Mouse (Mus musculus) heart, postnatal 0 days (tissue): ENCODE results near the gene Upf1. TPM values are rescaled to one million over a fixed set of nuclear protein-coding genes. Genes with fewer than 3 reads are reported as not detected.

Experiments used
- ATAC-seq: fragments of 200-750 bp; cut with Nextera tagmentation; 2 replicates; pipeline ENCODE4 v1.8.0; 2017; ENCODE audit warnings: low read depth, moderate number of reproducible peaks, moderate library complexity; ENCODE audit not compliant: insufficient read depth
- DNase-seq: peaks from one replicate; pipeline ENCODE4 v3.0.0-alpha.2; 2016; ENCODE audit warnings: low spot score
- H3K27ac ChIP-seq: fragments of 300-500 bp; sonication (generic); 2 replicates; pipeline ENCODE4 v1.5.1; 2014; ENCODE audit warnings: low read depth, mild to moderate bottlenecking
- H3K27me3 ChIP-seq: fragments of 300-500 bp; sonication (generic); 2 replicates; pipeline ENCODE4 v1.6.1; 2014; ENCODE audit warnings: low read length, mixed read lengths; ENCODE audit not compliant: control insufficient read depth, insufficient read depth
- H3K36me3 ChIP-seq: fragments of 300-500 bp; sonication (generic); replicated peaks from 2 replicates; pipeline ENCODE4 v1.6.1; 2014; ENCODE audit warnings: low read length, mixed read lengths; ENCODE audit not compliant: control insufficient read depth, insufficient read depth
- H3K4me1 ChIP-seq: fragments of 300-500 bp; sonication (generic); 2 replicates; pipeline ENCODE4 v1.6.1; 2014; ENCODE audit warnings: antibody characterized with exemption; ENCODE audit not compliant: control insufficient read depth, insufficient read depth
- H3K4me2 ChIP-seq: fragments of 300-500 bp; sonication (generic); 2 replicates; pipeline ENCODE4 v1.6.1; 2014; ENCODE audit warnings: low read depth, mild to moderate bottlenecking, low read length, moderate library complexity
- H3K4me3 ChIP-seq: fragments of 300-500 bp; sonication (generic); 2 replicates; pipeline ENCODE4 v1.5.1; 2014; ENCODE audit warnings: low read depth, low read length
- H3K9ac ChIP-seq: fragments of 300-500 bp; sonication (generic); replicated peaks from 2 replicates; pipeline ENCODE4 v1.6.1; 2014; ENCODE audit warnings: low read depth, low read length, mixed read lengths
- H3K9me3 ChIP-seq: fragments of 300-500 bp; sonication (generic); replicated peaks from 2 replicates; pipeline ENCODE4 v1.6.1; 2016; ENCODE audit warnings: low read length; ENCODE audit not compliant: control insufficient read depth
- CTCF ChIP-seq: IDR thresholded peaks from 2 replicates; pipeline ENCODE4 v1.5.1; 2016; ENCODE audit warnings: antibody characterized with exemption, control low read depth, low read depth
- EP300 ChIP-seq: IDR thresholded peaks from 2 replicates; pipeline ENCODE4 v1.6.1; 2016; ENCODE audit warnings: antibody characterized with exemption, low read depth
- WGBS: fragments of 180-500 bp; shearing (Covaris S2); extraction: QIAGEN DNeasy Blood & Tissue Kit; methylation state at CpG from one replicate; pipeline ENCODE4 v1.1.7; 2014; 5-methylcytosine and 5-hydroxymethylcytosine counted together
- polyA plus RNA-seq: library from polyadenylated mRNA; unstranded; fragments of >200 nt; fragmentation: Nextera tagmentation; extraction: Ambion mirVana; gene quantifications from 2 replicates; pipeline ENCODE4 v1.2.1, GENCODE M21; 2015
- total RNA-seq: library from RNA; depleted of rRNA; stranded (reverse); fragments of >200 nt; gene quantifications from 2 replicates; pipeline ENCODE4 v1.2.3, GENCODE M21; 2014; ENCODE audit warnings: low replicate concordance; rRNA removed

The Upf1 gene
- total and polyA plus RNA-seq, 2 experiments from 2014 or later = 7.0 to 16.5 TPM

DNA sequence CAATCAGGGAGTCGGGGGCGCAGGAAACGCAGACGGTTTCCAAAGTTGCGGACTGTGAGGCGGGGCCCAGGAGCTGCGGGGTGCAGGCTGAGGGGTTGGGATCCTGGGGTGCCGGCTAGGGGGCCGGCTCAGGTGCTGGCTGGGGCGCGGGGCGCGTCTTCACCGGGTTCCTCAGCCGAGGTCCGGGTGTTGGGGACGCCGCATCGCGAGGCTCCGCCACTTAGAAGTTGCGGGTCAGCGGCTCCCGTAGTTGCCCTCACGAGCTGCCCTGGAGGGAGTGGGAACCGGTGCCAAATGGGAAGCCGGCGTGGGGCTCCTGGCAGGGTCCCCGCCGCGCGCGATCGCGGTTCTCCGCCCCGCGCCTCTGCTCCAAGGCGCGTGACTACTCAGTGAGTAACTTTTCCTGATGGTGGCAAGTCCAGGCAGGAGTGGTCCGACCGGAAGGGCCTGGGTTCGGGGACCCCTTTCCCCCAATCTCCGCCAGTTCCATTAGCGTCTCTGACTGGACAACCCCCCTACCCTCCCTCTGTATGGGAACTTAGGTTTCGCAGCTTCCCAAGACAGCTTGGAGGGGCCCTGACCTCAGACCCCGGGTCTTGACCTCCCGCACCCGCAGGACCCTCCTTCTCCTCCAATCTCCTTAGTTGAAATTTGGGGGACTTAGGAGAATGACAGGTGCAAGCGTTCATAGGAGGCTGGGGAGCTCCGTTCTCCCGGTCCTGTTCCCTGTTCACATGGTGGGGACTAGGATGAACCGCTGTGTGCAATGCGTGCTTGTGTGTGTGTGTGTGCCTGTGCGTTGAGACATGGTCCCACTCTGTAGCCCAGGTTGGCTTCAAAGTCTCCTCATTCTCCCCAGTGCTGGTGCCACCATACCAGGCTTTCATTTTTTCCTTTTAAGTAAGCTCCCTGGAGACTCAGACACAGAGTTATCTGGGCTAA is 69.7 kb downstream of the Upf1 start:
- 2% methylated on average over 55 of the region's 55 CpGs for WGBS
- TF ChIP-seq CTCF (no peak), EP300 (no peak; the same call in 1 of the 2 replicates)
- no peak for DNase-seq
- peak overlapping the region; percentile 89 for H3K4me2 ChIP-seq
- ATAC-seq = peak; percentile 31
- H3K27me3 ChIP-seq = no peaks in the 10 kb centered on the region
- H3K4me1 ChIP-seq = peaks cover 14% of the 10 kb centered on the region
- H3K9me3 ChIP-seq = no peaks in the 10 kb centered on the region
- H3K36me3 ChIP-seq = peaks cover 30% of the 10 kb centered on the region
- peak overlapping the region; percentile 79 for H3K9ac ChIP-seq
- peak overlapping the region; percentile 77 for H3K4me3 ChIP-seq
- H3K27ac ChIP-seq = peak overlapping the region; percentile 85

DNA sequence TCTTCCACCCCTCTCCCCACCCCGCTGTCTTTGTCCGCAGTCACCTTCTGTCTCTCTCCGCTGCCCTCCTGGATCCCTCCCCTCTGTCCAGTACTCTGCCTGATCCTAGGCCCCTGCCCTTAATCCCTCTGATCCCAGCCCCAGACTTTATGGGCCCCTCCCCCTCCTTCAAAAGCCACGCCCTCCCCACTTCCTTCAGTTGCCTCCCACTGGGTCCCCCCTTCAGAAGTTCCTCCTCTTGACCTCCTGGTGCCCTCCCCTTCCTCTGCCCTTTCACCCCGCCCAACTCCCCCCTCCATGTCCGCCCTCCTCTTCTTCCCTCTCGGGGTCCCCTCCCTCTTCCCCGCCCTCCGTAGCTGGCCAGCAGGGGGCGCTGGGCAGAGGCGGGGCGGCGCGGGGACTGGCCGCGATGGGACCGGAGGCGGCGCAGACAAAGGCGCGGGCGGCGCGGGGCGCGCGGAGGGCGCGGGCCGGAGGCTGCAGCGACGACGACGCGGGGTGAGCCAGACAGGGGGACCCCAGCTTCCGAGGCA is 70.4 kb downstream of the Upf1 start, which contains the start of gene Homer3:
Gene Homer3 (plus strand): TSS at position 225 of the 533 bp plus-strand sequence.
- Histone ChIP-seq H3K4me2 (peak within 1 kb of the TSS; percentile 89), H3K36me3 (peaks cover 30% of the 10 kb centered on the region), H3K9ac (peak within 1 kb of the TSS; percentile 79), H3K27ac (peak within 1 kb of the TSS; percentile 85), H3K4me1 (peaks cover 17% of the 10 kb centered on the region), H3K4me3 (peak within 1 kb of the TSS; percentile 77), H3K9me3 (no peaks in the 10 kb centered on the region), H3K27me3 (no peaks in the 10 kb centered on the region)
- TF ChIP-seq EP300 (no peak), CTCF (peak; percentile 94)
- DNase-seq = peak; percentile 92
- 2% methylated on average over 35 of the region's 36 CpGs for WGBS
- peak; percentile 88 for ATAC-seq

Other genes starting within 250 kb of the Upf1 start
- gene Ncan, start 232.4 kb downstream of the Upf1 start, total RNA-seq = 0.35 TPM in 1 of 2 replicates, not detected in the other
- gene Ncan, start 232.4 kb downstream of the Upf1 start, polyA plus RNA-seq = 0.10 and 0.12 TPM in 2 replicates
- 2.9 and 10.3 TPM in 2 replicates for gene Nr2c2ap, start 221.9 kb downstream of the Upf1 start, total RNA-seq
- gene Nr2c2ap, start 221.9 kb downstream of the Upf1 start, polyA plus RNA-seq = 29.2 and 32.5 TPM in 2 replicates
- gene Rfxank, start 214.1 kb downstream of the Upf1 start, total RNA-seq = 29.4 and 48.4 TPM in 2 replicates
- gene Rfxank, start 214.1 kb downstream of the Upf1 start, polyA plus RNA-seq = 22.5 and 23.9 TPM in 2 replicates
- gene Borcs8, start 213.8 kb downstream of the Upf1 start, total RNA-seq = 34.3 and 68.4 TPM in 2 replicates
- 32.1 and 34.5 TPM in 2 replicates for gene Borcs8, start 213.8 kb downstream of the Upf1 start, polyA plus RNA-seq
- not detected in 2 replicates for gene Mef2b, start 213.6 kb downstream of the Upf1 start, total RNA-seq
- 0.20 TPM in 1 of 2 replicates, not detected in the other for gene Mef2b, start 213.6 kb downstream of the Upf1 start, polyA plus RNA-seq
- 155 and 174 TPM in 2 replicates for gene Tmem161a, start 180.9 kb downstream of the Upf1 start, total RNA-seq
- gene Tmem161a, start 180.9 kb downstream of the Upf1 start, polyA plus RNA-seq = 120 and 132 TPM in 2 replicates
- 20.6 and 29.1 TPM in 2 replicates for gene Slc25a42, start 141.0 kb downstream of the Upf1 start, total RNA-seq
- gene Slc25a42, start 141.0 kb downstream of the Upf1 start, polyA plus RNA-seq = 16.5 and 19.1 TPM in 2 replicates
- gene Sugp2, start 119.1 kb downstream of the Upf1 start, total RNA-seq = 32.0 and 48.7 TPM in 2 replicates
- 14.5 and 15.5 TPM in 2 replicates for gene Sugp2, start 119.1 kb downstream of the Upf1 start, polyA plus RNA-seq
- 20.1 and 26.5 TPM in 2 replicates for gene Armc6, start 118.8 kb downstream of the Upf1 start, total RNA-seq
- 11.9 and 13.1 TPM in 2 replicates for gene Armc6, start 118.8 kb downstream of the Upf1 start, polyA plus RNA-seq
- 29.1 and 38.9 TPM in 2 replicates for gene Homer3, start 70.5 kb downstream of the Upf1 start, total RNA-seq
- gene Homer3, start 70.5 kb downstream of the Upf1 start, polyA plus RNA-seq = 19.5 TPM in 2 replicates
- gene Ddx49, start 50.8 kb downstream of the Upf1 start, total RNA-seq = 33.1 and 35.6 TPM in 2 replicates
- gene Ddx49, start 50.8 kb downstream of the Upf1 start, polyA plus RNA-seq = 24.4 and 26.7 TPM in 2 replicates
- 154 and 193 TPM in 2 replicates for gene Cope, start 50.8 kb downstream of the Upf1 start, total RNA-seq
- 294 and 295 TPM in 2 replicates for gene Cope, start 50.8 kb downstream of the Upf1 start, polyA plus RNA-seq
- gene Cers1, start 37.5 kb downstream of the Upf1 start, total RNA-seq = 0.80 TPM in 1 of 2 replicates, not detected in the other
- gene Cers1, start 37.5 kb downstream of the Upf1 start, polyA plus RNA-seq = 0.27 and 0.59 TPM in 2 replicates
- not detected in 2 replicates for gene Gdf1, start 23.5 kb downstream of the Upf1 start, total RNA-seq
- gene Gdf1, start 23.5 kb downstream of the Upf1 start, polyA plus RNA-seq = 0.18 and 0.20 TPM in 2 replicates
- 3.2 and 9.8 TPM in 2 replicates for gene Comp, start 20.3 kb upstream of the Upf1 start, total RNA-seq
- 4.2 and 4.4 TPM in 2 replicates for gene Comp, start 20.3 kb upstream of the Upf1 start, polyA plus RNA-seq
- gene Crtc1, start 86.3 kb upstream of the Upf1 start, total RNA-seq = 6.0 and 6.5 TPM in 2 replicates
- gene Crtc1, start 86.3 kb upstream of the Upf1 start, polyA plus RNA-seq = 6.0 and 6.9 TPM in 2 replicates
- 15.8 and 22.6 TPM in 2 replicates for gene Klhl26, start 123.7 kb upstream of the Upf1 start, total RNA-seq
- gene Klhl26, start 123.7 kb upstream of the Upf1 start, polyA plus RNA-seq = 7.1 and 8.7 TPM in 2 replicates
- gene Tmem59l, start 134.1 kb upstream of the Upf1 start, total RNA-seq = not detected in 2 replicates
- not detected in 2 replicates for gene Tmem59l, start 134.1 kb upstream of the Upf1 start, polyA plus RNA-seq
- not detected in 2 replicates for gene Crlf1, start 139.9 kb upstream of the Upf1 start, total RNA-seq
- gene Crlf1, start 139.9 kb upstream of the Upf1 start, polyA plus RNA-seq = 0.16 and 0.66 TPM in 2 replicates
- 121 and 145 TPM in 2 replicates for gene Rex1bd, start 153.5 kb upstream of the Upf1 start, total RNA-seq
- gene Rex1bd, start 153.5 kb upstream of the Upf1 start, polyA plus RNA-seq = 139 and 146 TPM in 2 replicates
- gene Uba52, start 157.5 kb upstream of the Upf1 start, total RNA-seq = 887 and 1,064 TPM in 2 replicates
- 1,011 and 1,075 TPM in 2 replicates for gene Uba52, start 157.5 kb upstream of the Upf1 start, polyA plus RNA-seq
- gene Fkbp8, start 174.4 kb upstream of the Upf1 start, total RNA-seq = 422 and 440 TPM in 2 replicates
- 195 and 200 TPM in 2 replicates for gene Fkbp8, start 174.4 kb upstream of the Upf1 start, polyA plus RNA-seq
- 110 and 120 TPM in 2 replicates for gene Kxd1, start 174.7 kb upstream of the Upf1 start, total RNA-seq
- 93.5 and 96.7 TPM in 2 replicates for gene Kxd1, start 174.7 kb upstream of the Upf1 start, polyA plus RNA-seq
- gene Ell, start 186.2 kb upstream of the Upf1 start, total RNA-seq = 7.3 and 13.9 TPM in 2 replicates
- 7.9 and 9.1 TPM in 2 replicates for gene Ell, start 186.2 kb upstream of the Upf1 start, polyA plus RNA-seq
- 111 and 125 TPM in 2 replicates for gene Isyna1, start 241.1 kb upstream of the Upf1 start, total RNA-seq
- gene Isyna1, start 241.1 kb upstream of the Upf1 start, polyA plus RNA-seq = 53.3 and 59.6 TPM in 2 replicates